Mouse (Mus musculus) adrenal gland, postnatal 10 days (tissue): ENCODE data around the gene Limd1. TPM values are rescaled to one million over a fixed set of nuclear protein-coding genes. Genes with fewer than 3 reads are reported as not detected.

Experiments used
- total RNA-seq, 2 experiments: library from RNA; stranded (reverse); gene quantifications; 2 replicates each; pipeline ENCODE4 v1.2.3; 2021

Limd1 gene
- total RNA-seq, 2 experiments from 2014 or later: 31.8 to 35.9 TPM

Other genes starting within 250 kb of the Limd1 start
- gene Tmem158, start 217.9 kb upstream of the Limd1 start, total RNA-seq: 10 to 100 TPM; 13.6 to 16.1 TPM
- gene Lars2, start 111.8 kb upstream of the Limd1 start, total RNA-seq: 10 to 100 TPM; 60.3 to 97.7 TPM
- gene Sacm1l, start 51.1 kb downstream of the Limd1 start, total RNA-seq: 10 to 100 TPM; 60.2 to 84.8 TPM
- under 1 TPM; 0.06 to 0.39 TPM for gene Slc6a20b, start 153.9 kb downstream of the Limd1 start, total RNA-seq
- gene Ccr9, start 199.7 kb downstream of the Limd1 start, total RNA-seq: under 1 TPM; 0.33 to 0.57 TPM
- gene Slc6a20a, start 200.2 kb downstream of the Limd1 start, total RNA-seq: under 1 TPM; 0.39 to 0.51 TPM
- 10 to 100 TPM; 36.6 to 40.3 TPM for gene Lztfl1, start 239.0 kb downstream of the Limd1 start, total RNA-seq